Mouse (Mus musculus): ENCODE measurements at regions not wholly inside any gene's neighbourhood (a gene's known extent, or its start where the extent isn't known, plus 50 kb on each side); places are given as distances from the start of the nearest gene placed in this dataset.
A peak's percentile ranks its signal among the peaks of the same experiment; 100 is the strongest.

GRCm38 (mm10) chr3:81482742-81483141, 446.5 kb downstream of the Pdgfc start:
- no peak for DNase-seq

- DNase-seq, result no peak
Observed at GRCm38 (mm10) chr3:81483363-81483762, 447.1 kb downstream of the Pdgfc start.

GRCm38 (mm10) chr3:81505316-81505715, 427.1 kb upstream of the Ctso start:
- DNase-seq, result no peak

- DNase-seq, result no peak
Observed at GRCm38 (mm10) chr3:81508611-81509010, 423.8 kb upstream of the Ctso start.

GRCm38 (mm10) chr3:81521804-81522203, 410.6 kb upstream of the Ctso start:
- no peak for DNase-seq

GRCm38 (mm10) chr3:81530872-81531271, 401.5 kb upstream of the Ctso start:
- no peak for DNase-seq

- no peak for DNase-seq
Observed at GRCm38 (mm10) chr3:81535448-81536205, 396.8 kb upstream of the Ctso start.

- no peak for DNase-seq
Observed at GRCm38 (mm10) chr3:81554773-81555172, 377.6 kb upstream of the Ctso start.

GRCm38 (mm10) chr3:81562610-81563258, 369.7 kb upstream of the Ctso start:
- DNase-seq, result no peak

- DNase-seq, result no peak
Observed at GRCm38 (mm10) chr3:81563858-81564756, 368.3 kb upstream of the Ctso start.

- no peak for DNase-seq
Observed at GRCm38 (mm10) chr3:81564757-81565063, 367.7 kb upstream of the Ctso start.

- DNase-seq, result no peak
Observed at GRCm38 (mm10) chr3:81583387-81584027, 348.9 kb upstream of the Ctso start.

- DNase-seq, result peak; percentile 46
Observed at GRCm38 (mm10) chr3:81589109-81589508, 343.3 kb upstream of the Ctso start.

GRCm38 (mm10) chr3:81629157-81629556, 303.2 kb upstream of the Ctso start:
- no peak for DNase-seq

GRCm38 (mm10) chr3:81658490-81658889, 273.9 kb upstream of the Ctso start:
- no peak for DNase-seq

GRCm38 (mm10) chr3:81661620-81662019, 270.8 kb upstream of the Ctso start:
- no peak for DNase-seq

GRCm38 (mm10) chr3:81666262-81666661, 266.1 kb upstream of the Ctso start:
- DNase-seq, result no peak

- DNase-seq, result no peak
Observed at GRCm38 (mm10) chr3:81676570-81676969, 255.8 kb upstream of the Ctso start.

- peak; percentile 5 for DNase-seq
Observed at GRCm38 (mm10) chr3:81701974-81702697, 230.3 kb upstream of the Ctso start.

GRCm38 (mm10) chr3:81718911-81719310, 213.5 kb upstream of the Ctso start:
- DNase-seq, result no peak

GRCm38 (mm10) chr3:81735463-81735862, 196.9 kb upstream of the Ctso start:
- DNase-seq, result peak; percentile 14

GRCm38 (mm10) chr3:81736838-81737237, 195.6 kb upstream of the Ctso start:
- no peak for DNase-seq
